Mouse (Mus musculus) ES-Bruce4 (cell line): Measurements from ENCODE around the gene Scn3a. TPM values are rescaled to one million over a fixed set of nuclear protein-coding genes. Genes with fewer than 3 reads are reported as not detected.
A peak's percentile ranks its signal among the peaks of the same experiment; 100 is the strongest.

Experiments
- H3K27ac ChIP-seq: 2 replicates; pipeline ENCODE4 v1.5.1; 2012; ENCODE audit warnings: low read length, inconsistent platforms; ENCODE audit not compliant: insufficient read depth
- H3K27me3 ChIP-seq: 2 replicates; pipeline ENCODE4 v1.6.1; 2012; ENCODE audit warnings: mild to moderate bottlenecking, low read length, inconsistent platforms; ENCODE audit not compliant: control insufficient read depth, poor library complexity, insufficient read depth, severe bottlenecking
- H3K36me3 ChIP-seq: 2 replicates; pipeline ENCODE4 v1.6.1; 2012; ENCODE audit warnings: inconsistent platforms, mild to moderate bottlenecking, low read length, moderate library complexity; ENCODE audit not compliant: control insufficient read depth, poor library complexity, insufficient read depth, severe bottlenecking
- H3K4me1 ChIP-seq: one replicate; pipeline ENCODE4 v1.8.1; 2011; ENCODE audit warnings: low read length; ENCODE audit not compliant: control insufficient read depth, insufficient read depth
- H3K4me3 ChIP-seq: 2 replicates; pipeline ENCODE4 v1.5.1; 2011; ENCODE audit warnings: low read depth, mild to moderate bottlenecking, low read length
- H3K9ac ChIP-seq: 2 replicates; pipeline ENCODE4 v1.6.1; 2012; ENCODE audit warnings: low read depth, mild to moderate bottlenecking, inconsistent platforms; ENCODE audit not compliant: poor library complexity, severe bottlenecking
- H3K9me3 ChIP-seq: replicated peaks from 2 replicates; pipeline ENCODE4 v1.6.1; 2012; ENCODE audit warnings: mild to moderate bottlenecking, low read length, inconsistent platforms; ENCODE audit not compliant: control insufficient read depth, poor library complexity, insufficient read depth, severe bottlenecking
- CTCF ChIP-seq: IDR thresholded peaks from one replicate; pipeline ENCODE4 v1.8.1; 2011; ENCODE audit warnings: low read depth, low read length
- EP300 ChIP-seq: IDR thresholded peaks from 2 replicates; pipeline ENCODE4 v1.6.1; 2011; ENCODE audit warnings: low read depth, low read length; ENCODE audit not compliant: insufficient read depth
- POLR2A ChIP-seq: IDR thresholded peaks from one replicate; pipeline ENCODE4 v1.8.1; 2011; ENCODE audit warnings: low read length; ENCODE audit not compliant: insufficient read depth
- polyA plus RNA-seq: library from polyadenylated mRNA; stranded (reverse); fragments of >200 nt; gene quantifications from 2 replicates; pipeline ENCODE4 v1.2.4, GENCODE M21; 2011; ENCODE audit warnings: low read depth; ENCODE audit not compliant: missing spikeins, insufficient read depth, insufficient read length

The Scn3a gene
- polyA plus RNA-seq, 1 experiment, result 0.55 TPM

DNA sequence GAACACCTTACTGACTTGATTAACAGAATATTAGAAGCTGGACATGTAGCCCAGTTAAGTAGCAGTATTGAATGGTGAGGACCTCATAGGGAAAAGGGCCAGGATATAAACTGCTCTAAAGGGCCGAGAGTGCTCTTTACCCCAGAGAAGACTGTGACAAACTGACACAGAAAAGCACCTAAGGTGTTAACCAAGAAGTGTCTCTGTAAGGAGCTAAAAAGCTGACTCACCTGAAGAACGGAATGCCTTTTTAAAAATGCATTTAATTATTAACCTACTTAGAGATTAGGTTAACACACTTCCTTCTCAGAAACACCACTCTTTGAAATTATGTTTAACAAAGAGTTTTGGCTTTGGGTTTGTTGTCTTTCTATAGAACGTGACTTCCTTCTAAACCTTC lies 9.7 kb downstream of the Scn3a start:
- Histone ChIP-seq H3K4me3 (no peak overlapping the region), H3K9ac (no peak overlapping the region), H3K27me3 (no peaks in the 10 kb centered on the region), H3K36me3 (no peaks in the 10 kb centered on the region), H3K27ac (no peak overlapping the region), H3K9me3 (no peaks in the 10 kb centered on the region), H3K4me1 (no peaks in the 10 kb centered on the region)
- no peak for TF ChIP-seq CTCF
- no peak for TF ChIP-seq POLR2A
- no peak for TF ChIP-seq EP300

- Histone ChIP-seq H3K27ac (no peak overlapping the region), H3K9me3 (no peaks in the 10 kb centered on the region), H3K4me1 (peaks cover 2% of the 10 kb centered on the region), H3K9ac (no peak overlapping the region), H3K27me3 (no peaks in the 10 kb centered on the region), H3K36me3 (no peaks in the 10 kb centered on the region), H3K4me3 (no peak overlapping the region)
- TF ChIP-seq CTCF, result no peak
These were observed 12.8 kb downstream of the Scn3a start for GRCm38 (mm10) chr2:65554662-65555061.

- Histone ChIP-seq H3K9me3 (no peaks in the 10 kb centered on the region), H3K9ac (no peak overlapping the region), H3K27me3 (no peaks in the 10 kb centered on the region), H3K4me3 (no peak overlapping the region), H3K36me3 (no peaks in the 10 kb centered on the region), H3K27ac (peak overlapping the region; percentile 44; the same call in 1 of the 2 replicates), H3K4me1 (peaks cover 2% of the 10 kb centered on the region)
- TF ChIP-seq POLR2A, result no peak
- no peak for TF ChIP-seq CTCF
These were observed 14.0 kb downstream of the Scn3a start for GRCm38 (mm10) chr2:65553473-65553872.

DNA sequence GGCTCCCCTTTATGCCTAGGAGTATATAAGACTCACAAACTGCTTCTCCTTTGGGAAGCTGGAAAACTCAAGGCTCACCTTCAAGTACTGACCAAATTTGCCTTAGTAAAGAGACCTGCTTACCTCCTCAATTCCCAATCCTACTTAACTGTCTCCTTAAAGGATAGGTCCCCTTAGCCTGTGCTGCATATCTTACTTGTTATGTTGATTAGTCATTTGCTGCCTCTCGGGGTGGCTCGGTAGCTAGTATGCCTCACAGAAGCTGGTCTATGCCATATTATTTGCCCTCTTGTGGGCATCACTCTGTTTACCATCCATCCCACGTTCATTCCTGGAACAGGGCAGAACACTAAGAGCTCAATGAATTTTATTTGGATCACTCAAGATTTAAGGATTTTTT lies 14.7 kb downstream of the Scn3a start:
- Histone ChIP-seq H3K27me3 (no peaks in the 10 kb centered on the region), H3K9me3 (no peaks in the 10 kb centered on the region), H3K4me1 (peaks cover 2% of the 10 kb centered on the region), H3K36me3 (no peaks in the 10 kb centered on the region), H3K4me3 (no peak overlapping the region), H3K9ac (peak overlapping the region; percentile 22; the same call in 1 of the 2 replicates), H3K27ac (peak overlapping the region; percentile 67)
- TF ChIP-seq CTCF (no peak), POLR2A (no peak)

GRCm38 (mm10) chr2:65552222-65552621 lies 15.2 kb downstream of the Scn3a start:
- Histone ChIP-seq H3K4me1 (peaks cover 2% of the 10 kb centered on the region), H3K4me3 (no peak overlapping the region), H3K36me3 (no peaks in the 10 kb centered on the region), H3K9me3 (no peaks in the 10 kb centered on the region), H3K27me3 (no peaks in the 10 kb centered on the region), H3K27ac (0 out of 2 replicates have a peak overlapping the region, but pooled peaks have one; percentile 30), H3K9ac (peak overlapping the region; percentile 22; the same call in 1 of the 2 replicates)
- no peak for TF ChIP-seq POLR2A

DNA sequence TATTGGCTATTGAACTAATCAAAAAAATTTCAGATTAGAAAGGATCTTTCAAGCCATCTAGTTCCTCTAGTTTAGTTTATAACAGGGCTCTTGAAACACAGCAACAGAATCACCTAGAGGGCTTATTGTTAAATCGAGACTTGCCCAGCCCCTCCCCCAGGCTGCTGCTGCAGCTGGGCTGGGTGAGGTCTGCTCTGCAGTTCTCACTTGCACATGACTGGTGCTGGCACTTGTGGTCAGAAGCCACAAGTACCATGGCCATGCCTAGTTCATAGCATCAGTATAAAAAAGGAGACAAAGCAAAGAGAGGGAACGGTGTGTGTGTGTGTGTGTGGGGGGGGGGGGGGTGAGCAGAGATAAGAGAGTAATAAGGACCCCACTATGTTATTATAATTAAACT lies 15.7 kb downstream of the Scn3a start:
- 0 out of 2 replicates have a peak overlapping the region, but pooled peaks have one; percentile 30 for H3K27ac ChIP-seq
- no peak overlapping the region for H3K9ac ChIP-seq
- H3K4me1 ChIP-seq, result peaks cover 2% of the 10 kb centered on the region
- H3K36me3 ChIP-seq, result no peaks in the 10 kb centered on the region
- H3K4me3 ChIP-seq, result no peak overlapping the region
- H3K9me3 ChIP-seq, result no peaks in the 10 kb centered on the region
- no peaks in the 10 kb centered on the region for H3K27me3 ChIP-seq
- TF ChIP-seq CTCF (no peak), POLR2A (no peak), EP300 (peak; percentile 57; the same call in 1 of the 2 replicates)
